Mouse (Mus musculus): ENCODE measurements at regions not wholly inside any gene's neighbourhood (a gene's known extent, or its start where the extent isn't known, plus 50 kb on each side); places are given as distances from the start of the nearest gene placed in this dataset.

- DNase-seq (ENCODE audit: low spot score) = no peak
Observed at GRCm38 (mm10) chr15:97462587-97462986, 215.5 kb upstream of the Amigo2 start.

DNA sequence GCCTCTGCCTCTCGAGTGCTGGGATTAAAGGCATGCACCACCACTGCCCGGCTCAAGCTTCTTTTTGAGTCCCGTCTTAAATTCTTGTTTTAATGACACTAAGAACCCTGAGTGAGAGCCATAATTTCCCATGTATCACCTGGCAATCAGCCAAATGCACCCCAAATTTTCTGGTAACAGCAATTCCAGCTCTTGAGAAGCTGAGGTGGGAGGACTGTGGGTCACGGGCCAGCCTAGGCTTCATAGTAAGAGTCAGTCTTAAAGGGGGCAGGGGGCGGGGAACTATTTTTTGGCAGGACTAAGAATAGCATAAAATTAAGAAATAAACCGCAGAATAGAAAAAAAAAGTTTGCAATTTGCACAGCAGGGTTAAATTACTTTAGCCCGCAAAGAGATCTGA lies 214.9 kb upstream of the Amigo2 start:
- DNase-seq (ENCODE audit: low spot score) (no peak), ATAC-seq (ENCODE audit: extremely low read depth, insufficient number of reproducible peaks, low FRiP score, poor library complexity, severe bottlenecking) (no peak)
- peaks cover 10% of the 10 kb centered on the region for H3K9me3 ChIP-seq (replicated peaks)
- no peak for TF ChIP-seq GATA2 (IDR thresholded peaks at IDR 0.05; ENCODE audit: borderline replicate concordance, low read depth, low read length)
- no peak for TF ChIP-seq TAL1 (conservative IDR thresholded peaks at IDR 0.05; ENCODE audit: low read depth, low read length)
- TF ChIP-seq POLR2AphosphoS5 (IDR thresholded peaks at IDR 0.05; ENCODE audit: insufficient replicate concordance, low read depth, low read length) = no peak
- no peak for TF ChIP-seq CTCF (IDR thresholded peaks at IDR 0.05; ENCODE audit: low read depth, low read length)
- no peak for TF ChIP-seq GATA1 (IDR thresholded peaks at IDR 0.05; ENCODE audit: borderline replicate concordance, low read length)
- no peak overlapping the region for H3K4me3 ChIP-seq (ENCODE audit: low read depth, low read length)
- H3K27me3 ChIP-seq (ENCODE audit: insufficient read depth, low read length) = no peaks in the 10 kb centered on the region
- H3K4me1 ChIP-seq (ENCODE audit: insufficient read depth, low read depth, low read length) = no peaks in the 10 kb centered on the region
- no peaks in the 10 kb centered on the region for H3K36me3 ChIP-seq (replicated peaks)

More at GRCm38 (mm10) chr15:97462587-97462986, 215.5 kb upstream of the Amigo2 start:
- Histone ChIP-seq H3K27me3 (ENCODE audit: insufficient read depth, low read length) (no peaks in the 10 kb centered on the region), H3K36me3 (replicated peaks) (no peaks in the 10 kb centered on the region), H3K4me3 (ENCODE audit: low read depth, low read length) (no peak overlapping the region), H3K4me1 (ENCODE audit: insufficient read depth, low read depth, low read length) (no peaks in the 10 kb centered on the region), H3K9me3 (replicated peaks) (peaks cover 10% of the 10 kb centered on the region)
- TF ChIP-seq POLR2AphosphoS5 (IDR thresholded peaks at IDR 0.05; ENCODE audit: insufficient replicate concordance, low read depth, low read length) = no peak
- TF ChIP-seq GATA1 (IDR thresholded peaks at IDR 0.05; ENCODE audit: borderline replicate concordance, low read length) = no peak
- no peak for TF ChIP-seq CTCF (IDR thresholded peaks at IDR 0.05; ENCODE audit: low read depth, low read length)
- TF ChIP-seq GATA2 (IDR thresholded peaks at IDR 0.05; ENCODE audit: borderline replicate concordance, low read depth, low read length) = no peak
- no peak for TF ChIP-seq TAL1 (conservative IDR thresholded peaks at IDR 0.05; ENCODE audit: low read depth, low read length)
- ATAC-seq (ENCODE audit: extremely low read depth, insufficient number of reproducible peaks, low FRiP score, poor library complexity, severe bottlenecking) = no peak; the same call in 1 of the 2 replicates

DNA sequence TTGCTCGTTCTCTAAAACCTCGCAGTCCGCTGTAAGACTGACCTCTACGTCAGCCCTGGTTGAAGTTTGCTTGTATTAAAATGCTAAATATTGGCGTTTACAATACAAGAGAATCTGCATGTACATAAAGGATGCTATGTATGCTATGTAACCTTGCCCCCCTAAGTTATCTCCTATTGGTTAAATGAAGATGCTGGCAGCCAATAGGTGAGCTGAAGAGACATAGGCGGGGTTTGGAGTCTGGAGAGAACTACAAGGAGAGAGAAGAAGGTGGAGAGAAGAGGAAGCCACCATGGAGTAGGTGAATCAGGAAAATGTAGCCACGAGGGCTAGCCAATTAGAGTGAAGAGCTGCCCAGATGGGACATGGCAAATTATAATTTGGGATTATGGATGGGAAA lies 214.0 kb upstream of the Amigo2 start:
- Histone ChIP-seq H3K4me3 (ENCODE audit: low read depth, low read length) (no peak overlapping the region), H3K36me3 (replicated peaks) (no peaks in the 10 kb centered on the region), H3K9me3 (replicated peaks) (peaks cover 10% of the 10 kb centered on the region; the same call in 1 of the 2 replicates), H3K27me3 (ENCODE audit: insufficient read depth, low read length) (no peaks in the 10 kb centered on the region), H3K4me1 (ENCODE audit: insufficient read depth, low read depth, low read length) (no peaks in the 10 kb centered on the region)
- no peak for TF ChIP-seq GATA2 (IDR thresholded peaks at IDR 0.05; ENCODE audit: borderline replicate concordance, low read depth, low read length)
- no peak for ATAC-seq (ENCODE audit: extremely low read depth, insufficient number of reproducible peaks, low FRiP score, poor library complexity, severe bottlenecking)
- no peak for DNase-seq (ENCODE audit: low spot score)

DNA sequence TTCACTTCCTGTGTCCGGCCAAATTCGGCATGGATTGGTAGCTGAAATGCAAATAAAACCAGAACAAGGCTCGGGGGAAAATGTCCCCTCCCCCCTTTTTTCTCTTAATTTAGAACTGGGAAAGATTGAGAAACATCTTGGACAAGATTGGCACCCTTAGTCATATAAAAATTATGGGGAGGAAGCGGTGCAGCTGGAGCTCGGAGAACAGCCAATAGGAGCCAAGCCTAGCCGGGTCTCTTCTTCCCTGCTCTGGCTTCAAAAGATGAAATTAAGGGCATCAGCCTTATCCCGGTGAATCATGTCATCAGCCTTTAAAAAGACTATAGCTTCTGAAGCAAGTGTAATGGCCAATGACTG lies 213.3 kb upstream of the Amigo2 start:
- H3K4me1 ChIP-seq (ENCODE audit: insufficient read depth, low read depth, low read length) = no peaks in the 10 kb centered on the region
- H3K9me3 ChIP-seq (replicated peaks) = peaks cover 6% of the 10 kb centered on the region; the same call in 1 of the 2 replicates
- no peak overlapping the region for H3K4me3 ChIP-seq (ENCODE audit: low read depth, low read length)
- no peak for ATAC-seq (ENCODE audit: extremely low read depth, insufficient number of reproducible peaks, low FRiP score, poor library complexity, severe bottlenecking)
- no peak for DNase-seq (ENCODE audit: low spot score)
- TF ChIP-seq GATA2 (IDR thresholded peaks at IDR 0.05; ENCODE audit: borderline replicate concordance, low read depth, low read length) (no peak), POLR2AphosphoS5 (IDR thresholded peaks at IDR 0.05; ENCODE audit: insufficient replicate concordance, low read depth, low read length) (no peak), TAL1 (conservative IDR thresholded peaks at IDR 0.05; ENCODE audit: low read depth, low read length) (no peak), CTCF (IDR thresholded peaks at IDR 0.05; ENCODE audit: low read depth, low read length) (no peak), GATA1 (IDR thresholded peaks at IDR 0.05; ENCODE audit: borderline replicate concordance, low read length) (no peak)
- no peaks in the 10 kb centered on the region for H3K36me3 ChIP-seq (replicated peaks)
- H3K27me3 ChIP-seq (ENCODE audit: insufficient read depth, low read length) = no peaks in the 10 kb centered on the region

DNA sequence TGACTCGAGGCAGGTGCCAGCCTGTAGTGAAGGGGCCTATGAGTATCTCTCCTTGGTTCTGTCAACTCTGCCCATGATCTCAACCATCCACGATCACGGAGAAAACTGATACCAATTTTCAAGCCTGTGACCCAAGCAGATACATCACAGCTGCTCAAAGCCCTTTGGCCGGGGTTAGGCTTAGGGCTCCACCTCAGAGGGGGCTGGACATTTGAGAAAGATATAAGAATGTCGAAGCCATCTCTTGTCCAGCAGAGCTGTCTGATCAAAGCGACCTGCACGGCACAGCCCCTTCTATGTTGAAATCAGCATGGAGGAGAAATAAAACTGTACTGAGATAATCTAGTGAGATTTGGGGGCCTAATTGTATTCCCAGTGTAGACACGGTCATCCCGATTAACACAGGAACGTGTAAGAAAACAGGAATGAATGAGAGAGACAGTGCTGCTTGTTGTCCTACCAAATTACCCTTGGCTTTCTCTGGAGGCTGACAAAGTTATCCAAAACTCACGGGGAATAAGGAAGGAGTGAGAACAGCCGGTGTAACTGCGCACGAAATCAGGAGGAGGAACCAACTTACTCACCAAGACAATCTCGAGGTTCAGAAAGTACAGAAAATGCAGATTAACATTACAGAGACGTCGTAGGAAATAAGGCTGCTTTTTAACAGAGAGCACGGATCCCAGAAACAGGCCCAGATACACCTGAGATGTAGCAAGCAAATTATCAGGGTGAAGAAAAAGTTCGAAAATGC lies 212.7 kb upstream of the Amigo2 start:
- no peak for TF ChIP-seq CTCF (IDR thresholded peaks at IDR 0.05; ENCODE audit: low read depth, low read length)
- TF ChIP-seq TAL1 (conservative IDR thresholded peaks at IDR 0.05; ENCODE audit: low read depth, low read length) = no peak
- TF ChIP-seq POLR2AphosphoS5 (IDR thresholded peaks at IDR 0.05; ENCODE audit: insufficient replicate concordance, low read depth, low read length) = no peak
- TF ChIP-seq GATA2 (IDR thresholded peaks at IDR 0.05; ENCODE audit: borderline replicate concordance, low read depth, low read length) = no peak
- TF ChIP-seq GATA1 (IDR thresholded peaks at IDR 0.05; ENCODE audit: borderline replicate concordance, low read length) = no peak
- Histone ChIP-seq H3K9me3 (replicated peaks) (peaks cover 2% of the 10 kb centered on the region; the same call in 1 of the 2 replicates), H3K4me1 (ENCODE audit: insufficient read depth, low read depth, low read length) (no peaks in the 10 kb centered on the region), H3K4me3 (ENCODE audit: low read depth, low read length) (no peak overlapping the region), H3K27me3 (ENCODE audit: insufficient read depth, low read length) (no peaks in the 10 kb centered on the region), H3K36me3 (replicated peaks) (no peaks in the 10 kb centered on the region)
- DNase-seq (ENCODE audit: low spot score) (no peak), ATAC-seq (ENCODE audit: extremely low read depth, insufficient number of reproducible peaks, low FRiP score, poor library complexity, severe bottlenecking) (no peak)

DNA sequence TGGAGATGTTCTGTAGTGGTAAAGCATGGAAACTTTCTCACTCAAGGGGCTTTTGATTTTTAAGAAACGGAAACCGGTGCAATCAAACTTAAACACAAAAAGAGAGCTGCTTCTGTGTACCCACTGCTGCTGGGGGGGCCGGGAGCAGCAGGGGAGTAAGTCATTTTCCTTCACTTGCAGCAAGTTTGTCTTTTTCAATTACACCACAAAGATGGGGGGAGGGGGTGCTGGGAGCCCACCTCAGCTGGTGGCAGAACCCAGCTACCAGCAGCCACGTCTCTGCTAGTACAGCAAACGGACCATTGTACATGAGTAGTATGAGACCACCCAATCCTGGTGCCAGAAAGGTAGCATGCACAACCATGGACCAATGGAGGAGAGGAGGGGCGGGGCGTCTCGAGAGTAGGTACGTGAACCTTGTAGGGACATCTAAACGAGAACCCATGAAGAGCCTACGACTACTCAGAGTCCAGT lies 211.7 kb upstream of the Amigo2 start:
- DNase-seq (ENCODE audit: low spot score) = no peak

More for the DNA sequence above, 211.7 kb upstream of the Amigo2 start:
- Histone ChIP-seq H3K36me3 (replicated peaks) (no peaks in the 10 kb centered on the region), H3K4me1 (ENCODE audit: insufficient read depth, low read depth, low read length) (no peaks in the 10 kb centered on the region), H3K4me3 (ENCODE audit: low read depth, low read length) (no peak overlapping the region), H3K27me3 (ENCODE audit: insufficient read depth, low read length) (no peaks in the 10 kb centered on the region), H3K9me3 (replicated peaks) (peaks cover 7% of the 10 kb centered on the region; the same call in 1 of the 2 replicates)
- no peak for ATAC-seq (ENCODE audit: extremely low read depth, insufficient number of reproducible peaks, low FRiP score, poor library complexity, severe bottlenecking)
- TF ChIP-seq POLR2AphosphoS5 (IDR thresholded peaks at IDR 0.05; ENCODE audit: insufficient replicate concordance, low read depth, low read length) = no peak
